Mouse (Mus musculus) lung, postnatal 0 days (tissue): ENCODE data around the gene Hecw1.

Experiments used
- CTCF ChIP-seq: IDR thresholded peaks from 2 replicates; pipeline ENCODE4 v1.5.1; 2016; ENCODE audit warnings: antibody characterized with exemption, mild to moderate bottlenecking
- EP300 ChIP-seq: IDR thresholded peaks from 2 replicates; pipeline ENCODE4 v1.6.1; 2016; ENCODE audit warnings: antibody characterized with exemption, mild to moderate bottlenecking, control low read depth

- no peak for TF ChIP-seq CTCF
- TF ChIP-seq EP300: no peak
These were observed 195.8 kb downstream of the Hecw1 start for GRCm38 (mm10) chr13:14327252-14327651.
